Mouse (Mus musculus) MEL (cell line): Measurements from ENCODE around the gene St3gal2. TPM values are rescaled to one million over a fixed set of nuclear protein-coding genes. Genes with fewer than 3 reads are reported as not detected.

Experiments used
- DNase-seq: peaks from one replicate; pipeline ENCODE4 v3.0.0; 2011; ENCODE audit warnings: low read depth, low spot score
- H3K27ac ChIP-seq: 2 replicates; pipeline ENCODE4 v1.5.1; 2012; ENCODE audit warnings: low read depth, mild to moderate bottlenecking, control low read depth, low read length, moderate library complexity; ENCODE audit not compliant: control insufficient read depth
- H3K27me3 ChIP-seq, 2 experiments: fragments of 150-350 bp in 1 of 2; sonication (generic) in 1 of 2; 2 replicates each; pipeline ENCODE4 v1.6.1; 2012; ENCODE audit warnings: low read length in 2 of 2, mild to moderate bottlenecking in 2 of 2, improper control_type of control experiment in 1 of 2, moderate library complexity in 1 of 2; ENCODE audit not compliant: insufficient read depth in 2 of 2, control insufficient read depth in 1 of 2
- H3K36me3 ChIP-seq, 2 experiments: 2 replicates each; pipeline ENCODE4 v1.6.1; 2012 to 2014; ENCODE audit warnings: low read length in 2 of 2, improper control_type of control experiment in 1 of 2, inconsistent platforms in 1 of 2, mild to moderate bottlenecking in 1 of 2; ENCODE audit not compliant: insufficient read depth in 2 of 2, control insufficient read depth in 1 of 2
- H3K4me1 ChIP-seq, 2 experiments: fragments of 150-350 bp in 1 of 2; sonication (generic) in 1 of 2; 2 replicates each; pipeline ENCODE4 v1.6.1; 2012; ENCODE audit warnings: low read length in 2 of 2, improper control_type of control experiment in 1 of 2, mild to moderate bottlenecking in 1 of 2; ENCODE audit not compliant: insufficient read depth in 2 of 2, control insufficient read depth in 1 of 2
- H3K4me3 ChIP-seq, 2 experiments: fragments of 150-350 bp in 1 of 2; sonication (generic) in 1 of 2; 2 replicates each; pipeline ENCODE4 v1.5.1; 2012; ENCODE audit warnings: low read depth in 2 of 2, low read length in 2 of 2, mild to moderate bottlenecking in 2 of 2, moderate library complexity in 2 of 2, control low read depth in 1 of 2, improper control_type of control experiment in 1 of 2; ENCODE audit not compliant: control insufficient read depth in 1 of 2, insufficient read depth in 1 of 2
- H3K79me2 ChIP-seq: 2 replicates; pipeline ENCODE4 v1.6.1; 2012; ENCODE audit warnings: mild to moderate bottlenecking, low read length, moderate library complexity; ENCODE audit not compliant: control insufficient read depth, poor library complexity, insufficient read depth
- H3K9ac ChIP-seq: 2 replicates; pipeline ENCODE4 v1.6.1; 2012; ENCODE audit warnings: low read depth, mild to moderate bottlenecking, control low read depth, low read length, moderate library complexity; ENCODE audit not compliant: control insufficient read depth, poor library complexity, severe bottlenecking
- H3K9me3 ChIP-seq: fragments of 150-350 bp; sonication (generic); replicated peaks from 2 replicates; pipeline ENCODE4 v1.6.1; 2012; ENCODE audit warnings: mild to moderate bottlenecking, low read length, improper control_type of control experiment, moderate library complexity; ENCODE audit not compliant: insufficient read depth
- CHD1 ChIP-seq: IDR thresholded peaks from 2 replicates; pipeline ENCODE4 v1.6.1; 2012; ENCODE audit warnings: low read depth, mild to moderate bottlenecking, inconsistent platforms, low read length, improper control_type of control experiment
- EP300 ChIP-seq, 2 experiments: IDR thresholded peaks; 2 replicates each; pipeline ENCODE4 v1.6.1; 2011; ENCODE audit warnings: improper control_type of control experiment in 2 of 2, low read length in 2 of 2, low read depth in 1 of 2, mild to moderate bottlenecking in 1 of 2
- ETS1 ChIP-seq: IDR thresholded peaks from 2 replicates; pipeline ENCODE4 v1.6.1; 2012; ENCODE audit warnings: low read depth, mild to moderate bottlenecking, inconsistent platforms, low read length, improper control_type of control experiment, moderate library complexity
- HCFC1 ChIP-seq: IDR thresholded peaks from 2 replicates; pipeline ENCODE4 v1.6.1; 2012; ENCODE audit warnings: low read depth, mild to moderate bottlenecking, inconsistent platforms, low read length, improper control_type of control experiment, moderate library complexity
- JUND ChIP-seq: IDR thresholded peaks from 2 replicates; pipeline ENCODE4 v1.6.1; 2011; ENCODE audit warnings: low read depth, mild to moderate bottlenecking, improper control_type of control experiment, low read length
- KAT2A ChIP-seq: conservative IDR thresholded peaks from 2 replicates; pipeline ENCODE4 v1.6.1; 2012; ENCODE audit warnings: low read depth, low read length, improper control_type of control experiment, inconsistent platforms
- MAFK ChIP-seq: IDR thresholded peaks from 2 replicates; pipeline ENCODE4 v1.6.1; 2011; ENCODE audit warnings: low read depth, mild to moderate bottlenecking, low read length, improper control_type of control experiment, borderline replicate concordance
- MAX ChIP-seq: IDR thresholded peaks from 2 replicates; pipeline ENCODE4 v1.6.1; 2011; ENCODE audit warnings: low read length, improper control_type of control experiment
- MAZ ChIP-seq: IDR thresholded peaks from 2 replicates; pipeline ENCODE4 v1.6.1; 2012; ENCODE audit warnings: low read depth, mild to moderate bottlenecking, inconsistent platforms, low read length, improper control_type of control experiment
- MEF2A ChIP-seq: IDR thresholded peaks from 2 replicates; pipeline ENCODE4 v1.6.1; 2014; ENCODE audit warnings: low read depth, mild to moderate bottlenecking, inconsistent platforms, low read length, improper control_type of control experiment; ENCODE audit not compliant: poor library complexity, insufficient replicate concordance, severe bottlenecking; ENCODE audit errors: extremely low read depth
- MXI1 ChIP-seq: IDR thresholded peaks from 2 replicates; pipeline ENCODE4 v1.6.1; 2011; ENCODE audit warnings: mild to moderate bottlenecking, low read depth, low read length, improper control_type of control experiment
- MYB ChIP-seq: IDR thresholded peaks from 2 replicates; pipeline ENCODE4 v1.6.1; 2011; ENCODE audit warnings: mild to moderate bottlenecking, low read depth, low read length, improper control_type of control experiment
- MYC ChIP-seq: IDR thresholded peaks from 2 replicates; pipeline ENCODE4 v1.6.1; 2011; ENCODE audit warnings: low read depth, mild to moderate bottlenecking, low read length, improper control_type of control experiment, moderate library complexity
- POLR2A ChIP-seq, 2 experiments: IDR thresholded peaks; 2 replicates each; pipeline ENCODE4 v1.6.1; 2011 to 2012; ENCODE audit warnings: low read length in 2 of 2, mild to moderate bottlenecking in 2 of 2, control low read depth in 1 of 2, improper control_type of control experiment in 1 of 2, low read depth in 1 of 2, moderate library complexity in 1 of 2; ENCODE audit not compliant: control insufficient read depth in 1 of 2, insufficient read depth in 1 of 2, poor library complexity in 1 of 2
- POLR2AphosphoS2 ChIP-seq: IDR thresholded peaks from 2 replicates; pipeline ENCODE4 v1.6.1; 2011; ENCODE audit warnings: low read length, improper control_type of control experiment
- POLR2AphosphoS5 ChIP-seq: IDR thresholded peaks from 2 replicates; pipeline ENCODE4 v1.6.1; 2012; ENCODE audit warnings: low read depth, borderline replicate concordance, mild to moderate bottlenecking, inconsistent platforms, low read length, moderate library complexity, mixed read lengths
- RCOR1 ChIP-seq: IDR thresholded peaks from 2 replicates; pipeline ENCODE4 v1.6.1; 2012; ENCODE audit warnings: low read depth, mild to moderate bottlenecking, inconsistent platforms, low read length, improper control_type of control experiment
- SIN3A ChIP-seq: IDR thresholded peaks from 2 replicates; pipeline ENCODE4 v1.6.1; 2012; ENCODE audit warnings: low read length, improper control_type of control experiment, inconsistent platforms
- SMC3 ChIP-seq: IDR thresholded peaks from 2 replicates; pipeline ENCODE4 v1.6.1; 2011; ENCODE audit warnings: low read depth, low read length, improper control_type of control experiment
- TAL1 ChIP-seq: IDR thresholded peaks from 2 replicates; pipeline ENCODE4 v1.6.1; 2012; ENCODE audit warnings: mild to moderate bottlenecking, inconsistent platforms, low read length, moderate library complexity, mixed read lengths
- TBP ChIP-seq: IDR thresholded peaks from 2 replicates; pipeline ENCODE4 v1.8.0; 2011; ENCODE audit warnings: low read depth, low read length, improper control_type of control experiment
- UBTF ChIP-seq: IDR thresholded peaks from 2 replicates; pipeline ENCODE4 v1.6.1; 2012; ENCODE audit warnings: low read depth, mild to moderate bottlenecking, inconsistent platforms, low read length, improper control_type of control experiment, moderate library complexity, borderline replicate concordance; ENCODE audit not compliant: insufficient read depth
- USF1 ChIP-seq: IDR thresholded peaks from 2 replicates; pipeline ENCODE4 v1.6.1; 2014; ENCODE audit warnings: low read depth, mild to moderate bottlenecking, inconsistent platforms, low read length, improper control_type of control experiment, moderate library complexity
- USF2 ChIP-seq, 2 experiments: IDR thresholded peaks; 2 replicates each; pipeline ENCODE4 v1.6.1; 2011 to 2012; ENCODE audit warnings: improper control_type of control experiment in 2 of 2, low read length in 2 of 2, borderline replicate concordance in 1 of 2, inconsistent platforms in 1 of 2, low read depth in 1 of 2, mild to moderate bottlenecking in 1 of 2; ENCODE audit not compliant: insufficient read depth in 1 of 2
- ZKSCAN1 ChIP-seq: IDR thresholded peaks from 2 replicates; pipeline ENCODE4 v1.6.1; 2012; ENCODE audit warnings: low read depth, mild to moderate bottlenecking, inconsistent platforms, low read length, improper control_type of control experiment, moderate library complexity
- ZMIZ1 ChIP-seq: IDR thresholded peaks from 2 replicates; pipeline ENCODE4 v1.6.1; 2012; ENCODE audit warnings: low read depth, mild to moderate bottlenecking, inconsistent platforms, low read length, improper control_type of control experiment, moderate library complexity
- polyA plus RNA-seq, 2 experiments: library from polyadenylated mRNA; stranded (reverse) in 1 of 2; unstranded in 1 of 2; fragments of >175 nt in 1 of 2; fragments of >200 nt in 1 of 2; gene quantifications; 2 replicates each; pipeline versions ENCODE4 v1.2.1 to v1.2.4; 2012; ENCODE audit warnings: low replicate concordance in 2 of 2, low read depth in 1 of 2; ENCODE audit not compliant: insufficient read length in 2 of 2, insufficient read depth in 1 of 2, missing spikeins in 1 of 2
- total RNA-seq: library from RNA; depleted of rRNA; stranded (reverse); fragments of 300-350 nt; gene quantifications from 2 replicates; pipeline ENCODE4 v1.2.3, GENCODE M21; 2012

Gene St3gal2
- total and polyA plus RNA-seq, 3 experiments, result 5.2 to 18.0 TPM; not detected in 1

DNA sequence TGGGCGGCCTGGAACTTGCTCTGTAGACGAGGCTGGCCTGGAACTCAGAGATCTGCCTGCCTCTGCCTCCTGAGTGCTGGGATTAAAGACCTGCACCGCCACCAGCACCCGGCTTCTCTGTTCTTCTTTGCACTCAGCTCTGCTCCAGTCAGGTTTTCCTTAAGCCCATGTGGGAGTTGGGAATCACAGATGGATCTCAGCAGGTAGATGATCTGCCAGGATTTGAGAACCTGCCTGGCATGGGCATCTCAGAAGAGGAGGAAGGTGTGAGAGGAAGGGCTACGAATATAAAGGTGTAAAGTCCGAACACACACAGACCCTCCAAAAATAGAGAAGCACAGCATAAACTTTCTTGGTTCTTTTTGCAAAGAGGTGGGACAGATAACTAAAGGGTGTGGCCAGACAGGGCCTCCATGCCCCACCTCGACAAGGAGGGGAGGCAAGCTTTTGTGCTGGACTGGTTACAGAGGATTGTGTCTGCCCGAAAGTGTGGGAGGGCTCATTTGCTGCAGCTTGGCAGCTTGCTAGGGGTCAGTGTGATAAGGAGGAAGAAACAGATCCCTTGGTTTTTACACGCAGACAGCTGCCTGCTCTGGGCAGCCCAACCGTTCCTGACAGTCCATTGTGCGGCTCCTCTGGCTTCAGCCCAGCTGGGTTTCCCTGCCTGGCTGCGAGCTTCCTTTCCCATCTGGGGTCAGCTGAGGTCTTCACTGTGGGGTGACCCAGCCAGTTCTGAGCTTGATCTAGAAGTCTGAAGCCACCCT is 11.6 kb downstream of the St3gal2 start (continued):
- no peak for TF ChIP-seq ZKSCAN1
- no peak for TF ChIP-seq UBTF
- peak; percentile 49 for TF ChIP-seq SIN3A
- TF ChIP-seq POLR2A (IDR thresholded peaks at IDR 0.05; ENCODE audit: control insufficient read depth in 1 of 2, insufficient read depth in 1 of 2, low read depth in 1 of 2, low read length in 2 of 2, poor library complexity in 1 of 2), result peak in 1 of 2 experiments; percentile 52; a peak in 1 of 4 replicates
- no peak for TF ChIP-seq SMC3
- TF ChIP-seq ETS1, result peak; percentile 85
- TF ChIP-seq HCFC1, result peak; percentile 24; the same call in 1 of the 2 replicates
- TF ChIP-seq JUND, result no peak
- TF ChIP-seq MEF2A, result no peak
- TF ChIP-seq USF1, result no peak
- TF ChIP-seq MAFK, result no peak
- peak; percentile 51; the same call in 1 of the 2 replicates for TF ChIP-seq MAX
- TF ChIP-seq MAZ, result peak; percentile 53; the same call in 1 of the 2 replicates
- TF ChIP-seq, all 39 proteins: peak for 16

DNA sequence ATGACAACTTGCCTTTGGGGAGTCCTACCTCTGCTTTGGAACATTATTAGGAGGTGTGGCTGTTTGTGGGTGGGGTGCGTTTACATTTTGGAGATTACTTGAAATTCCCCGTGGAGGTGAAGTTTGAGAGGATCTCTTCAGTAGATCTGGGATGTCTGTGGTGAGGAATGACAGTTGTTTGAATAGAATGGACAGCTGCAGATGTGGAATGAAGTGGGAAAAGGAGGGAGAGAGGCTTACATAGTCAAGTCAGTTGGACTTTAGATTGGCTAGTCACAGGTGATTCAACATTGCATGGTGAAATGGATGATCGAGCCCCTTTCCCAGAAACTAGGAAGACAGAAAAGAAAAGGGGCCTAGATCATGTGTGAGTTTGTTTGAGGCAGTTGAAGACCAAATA is 12.7 kb downstream of the St3gal2 start:
- TF ChIP-seq HCFC1 (0 out of 2 replicates have a peak, but pooled peaks have one; percentile 3), MYB (no peak), TAL1 (no peak), MAZ (no peak), POLR2AphosphoS5 (no peak), JUND (no peak)
- peak overlapping the region; percentile 92 for H3K27ac ChIP-seq
- H3K4me3 ChIP-seq, result peak overlapping the region in 1 of 2 experiments; percentile 49; a peak in 1 of 4 replicates
- peak overlapping the region; percentile 57 for H3K9ac ChIP-seq
- no peaks in the 10 kb centered on the region for H3K9me3 ChIP-seq
- peaks cover 41 to 67% of the 10 kb centered on the region in 2 experiments for H3K4me1 ChIP-seq
- H3K36me3 ChIP-seq, result peaks cover 0 to 54% of the 10 kb centered on the region in 2 experiments; a peak in 2 of 4 replicates
- no peaks in the 10 kb centered on the region for H3K27me3 ChIP-seq
- no peaks in the 10 kb centered on the region for H3K79me2 ChIP-seq
- no peak for DNase-seq

DNA sequence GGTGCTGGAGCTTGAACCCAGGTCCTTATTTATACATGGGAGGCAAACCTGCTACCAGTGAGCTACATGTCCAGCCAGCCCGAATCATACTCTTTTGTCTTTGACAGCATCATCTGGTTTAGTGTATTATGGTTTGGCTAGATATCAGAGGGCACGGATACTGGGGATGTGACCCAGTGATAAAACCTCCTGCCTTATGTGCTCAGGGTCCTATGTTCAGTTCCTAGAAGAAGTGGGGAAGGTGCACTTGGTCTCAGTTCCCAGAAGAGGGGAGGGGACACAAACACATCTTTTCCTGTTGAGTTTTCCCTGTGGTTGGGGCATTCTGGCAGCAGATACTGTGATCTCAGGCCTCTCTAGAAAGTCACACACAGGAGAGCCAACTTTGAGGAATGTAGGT is 13.6 kb downstream of the St3gal2 start:
- DNase-seq, result peak; percentile 49
- peak overlapping the region; percentile 12; the same call in 1 of the 2 replicates for H3K9ac ChIP-seq
- TF ChIP-seq ZMIZ1 (no peak), RCOR1 (peak; percentile 41; the same call in 1 of the 2 replicates), CHD1 (no peak), POLR2AphosphoS5 (no peak), HCFC1 (no peak), EP300 (IDR thresholded peaks at IDR 0.05; ENCODE audit: low read depth in 1 of 2, low read length in 2 of 2) (peak; percentile 52 to 81; a peak in 3 of 4 replicates), MXI1 (no peak), ETS1 (no peak; the same call in 1 of the 2 replicates), POLR2AphosphoS2 (no peak), TBP (no peak), SIN3A (0 out of 2 replicates have a peak, but pooled peaks have one; percentile 30), KAT2A (no peak), MYC (no peak), MAZ (no peak), USF2 (IDR thresholded peaks at IDR 0.05; ENCODE audit: borderline replicate concordance in 1 of 2, insufficient read depth in 1 of 2, low read depth in 1 of 2, low read length in 2 of 2) (no peak), MAX (no peak), USF1 (no peak)

More for the DNA sequence above, 13.6 kb downstream of the St3gal2 start:
- H3K4me1 ChIP-seq, result peaks cover 34 to 65% of the 10 kb centered on the region in 2 experiments
- no peak overlapping the region for H3K4me3 ChIP-seq
- H3K27ac ChIP-seq, result peak overlapping the region; percentile 74
- no peaks in the 10 kb centered on the region for H3K9me3 ChIP-seq
- peaks cover 0 to 52% of the 10 kb centered on the region in 2 experiments; a peak in 2 of 4 replicates for H3K36me3 ChIP-seq
- H3K79me2 ChIP-seq, result no peaks in the 10 kb centered on the region
- no peaks in the 10 kb centered on the region for H3K27me3 ChIP-seq
